11 mouse cellular contexts compared by ENCODE assay signal in the genomic region with DNA sequence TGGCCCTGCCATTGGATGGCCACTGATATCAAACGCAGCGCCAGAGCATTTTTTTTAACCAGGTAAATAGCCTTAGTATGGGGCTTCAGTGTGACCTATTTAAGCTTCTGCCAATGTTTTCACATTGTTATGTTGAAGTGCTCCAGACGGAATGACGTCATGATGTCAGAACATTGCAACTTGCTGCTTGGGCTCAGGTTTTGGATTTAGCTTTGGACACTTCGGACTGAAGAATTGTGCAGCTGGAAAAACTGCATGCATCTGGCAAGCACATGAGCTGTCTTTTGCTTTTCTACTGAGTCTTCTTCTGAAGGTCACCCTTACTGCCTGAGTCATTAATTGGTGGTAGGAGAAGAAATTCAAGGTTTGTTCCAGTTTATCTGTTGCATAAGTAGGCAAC. TPM values are rescaled to one million over a fixed set of nuclear protein-coding genes. Genes with fewer than 3 reads are reported as not detected.
A peak's percentile ranks its signal among the peaks of the same experiment; 100 is the strongest.
DNase-seq lines count a peak whose midpoint lies in the region; ATAC-seq lines count a peak whose summit lies in the region.
"Had no signal": no experiment of that assay in that cellular context is flagged by ENCODE, and none has a peak within 500 bp of the region (broad histone marks: within the 10 kb centered on the region; RNA-seq: fewer than 3 reads in every experiment).

No protein-coding gene starts in this region.

- peak; percentile 40 to 46 for DNase-seq in cerebellum, adult 18-20 months
- no peak for DNase-seq in cerebellum, postnatal 4 days (ENCODE audit: low spot score in 2 of 2)
- no peak for DNase-seq in lung, postnatal 25 days (ENCODE audit: low spot score)
- no peak for DNase-seq in hindbrain, embryonic 11.5 days (ENCODE audit: low spot score)
- DNase-seq in left cerebral cortex, adult 18-20 months (ENCODE audit: low spot score in 2 of 2): no peak
- DNase-seq: lung, postnatal 36 days had no signal

- no peak overlapping the region for H3K4me3 ChIP-seq in lung, embryonic 15.5 days
- peak overlapping the region; percentile 97 for H3K4me3 ChIP-seq in hindbrain, embryonic 11.5 days (ENCODE audit: low read depth, low read length)
- peak overlapping the region; percentile 97 for H3K4me3 ChIP-seq in neural tube, embryonic 13.5 days
- H3K4me3 ChIP-seq in intestine, embryonic 16.5 days (ENCODE audit: low read length): no peak overlapping the region
- H3K4me3 ChIP-seq: erythroblast, embryonic 14.5 days had no signal

- WGBS in lung, embryonic 15.5 days: 78% methylated on average over 5 of the region's 5 CpGs
- 92% methylated on average over 5 of the region's 5 CpGs for WGBS in hindbrain, embryonic 11.5 days
- 92% methylated on average over 5 of the region's 5 CpGs for WGBS in neural tube, embryonic 13.5 days
- WGBS in intestine, embryonic 16.5 days: 94% methylated on average over 5 of the region's 5 CpGs

- H3K27ac ChIP-seq in lung, embryonic 15.5 days: no peak overlapping the region
- no peak overlapping the region for H3K27ac ChIP-seq in hindbrain, embryonic 11.5 days (ENCODE audit: low read depth, low read length)
- no peak overlapping the region for H3K27ac ChIP-seq in neural tube, embryonic 13.5 days (replicated peaks)
- H3K27ac ChIP-seq in intestine, embryonic 16.5 days (ENCODE audit: low read length): no peak overlapping the region

- no peaks in the 10 kb centered on the region for H3K9me3 ChIP-seq in lung, embryonic 15.5 days
- H3K9me3 ChIP-seq in hindbrain, embryonic 11.5 days (ENCODE audit: control insufficient read depth, low read length): no peaks in the 10 kb centered on the region
- no peaks in the 10 kb centered on the region for H3K9me3 ChIP-seq in neural tube, embryonic 13.5 days
- H3K9me3 ChIP-seq in intestine, embryonic 16.5 days (ENCODE audit: control insufficient read depth, low read length): no peaks in the 10 kb centered on the region

- H3K4me1 ChIP-seq in lung, embryonic 15.5 days: peaks cover 27% of the 10 kb centered on the region
- no peaks in the 10 kb centered on the region for H3K4me1 ChIP-seq in hindbrain, embryonic 11.5 days (replicated peaks; ENCODE audit: control insufficient read depth, insufficient read depth, low read length)
- peaks cover 59% of the 10 kb centered on the region for H3K4me1 ChIP-seq in neural tube, embryonic 13.5 days (replicated peaks)
- peaks cover 9% of the 10 kb centered on the region for H3K4me1 ChIP-seq in intestine, embryonic 16.5 days (ENCODE audit: control insufficient read depth, insufficient read depth, low read length)

- no peak overlapping the region for H3K9ac ChIP-seq in lung, embryonic 15.5 days
- no peak overlapping the region for H3K9ac ChIP-seq in hindbrain, embryonic 11.5 days (ENCODE audit: low read depth, low read length)
- H3K9ac ChIP-seq in neural tube, embryonic 13.5 days: no peak overlapping the region
- H3K9ac ChIP-seq in intestine, embryonic 16.5 days (ENCODE audit: low read depth, low read length): no peak overlapping the region

- no peak for ATAC-seq in lung, embryonic 15.5 days (ENCODE audit: borderline replicate concordance, extremely low read depth, low FRiP score, low TSS enrichment)
- no peak for ATAC-seq in hindbrain, embryonic 11.5 days (ENCODE audit: low FRiP score)
- ATAC-seq in neural tube, embryonic 13.5 days (ENCODE audit: low read depth): no peak
- no peak for ATAC-seq in intestine, embryonic 16.5 days
- ATAC-seq: intestine, postnatal 0 days had no signal

- peak overlapping the region; percentile 26 for H3K4me2 ChIP-seq in lung, embryonic 15.5 days
- peak overlapping the region; percentile 29 for H3K4me2 ChIP-seq in hindbrain, embryonic 11.5 days (replicated peaks; ENCODE audit: low read depth, low read length)
- peak overlapping the region; percentile 73 for H3K4me2 ChIP-seq in neural tube, embryonic 13.5 days
- no peak overlapping the region for H3K4me2 ChIP-seq in intestine, embryonic 16.5 days (ENCODE audit: low read depth, low read length)

- peaks cover 15% of the 10 kb centered on the region; the same call in 1 of the 2 replicates for H3K36me3 ChIP-seq in lung, embryonic 15.5 days
- H3K36me3 ChIP-seq in hindbrain, embryonic 11.5 days (ENCODE audit: control insufficient read depth, insufficient read depth, low read length): no peaks in the 10 kb centered on the region
- H3K36me3 ChIP-seq in neural tube, embryonic 13.5 days: peaks cover 14% of the 10 kb centered on the region; the same call in 1 of the 2 replicates
- H3K36me3 ChIP-seq in intestine, embryonic 16.5 days (ENCODE audit: control insufficient read depth, insufficient read depth, low read length): no peaks in the 10 kb centered on the region

- H3K27me3 ChIP-seq in lung, embryonic 15.5 days: no peaks in the 10 kb centered on the region
- H3K27me3 ChIP-seq in hindbrain, embryonic 11.5 days (ENCODE audit: control insufficient read depth, insufficient read depth, low read length): no peaks in the 10 kb centered on the region
- no peaks in the 10 kb centered on the region for H3K27me3 ChIP-seq in neural tube, embryonic 13.5 days
- no peaks in the 10 kb centered on the region for H3K27me3 ChIP-seq in intestine, embryonic 16.5 days (replicated peaks; ENCODE audit: control insufficient read depth, insufficient read depth, low read length)

RNA-seq across cellular contexts. Expression of a gene that starts 3.3 kb away (rescaled TPM):
- polyA plus RNA-seq in lung, embryonic 15.5 days (2015; fragmentation: Nextera tagmentation; extraction: Ambion mirVana): 11.1 and 14.6 TPM in 2 replicates
- polyA plus RNA-seq in hindbrain, embryonic 11.5 days (2014; fragmentation: Nextera tagmentation; extraction: Ambion mirVana): 54.2 and 54.6 TPM in 2 replicates
- 16.8 and 20.1 TPM in 2 replicates for polyA plus RNA-seq in neural tube, embryonic 13.5 days (2015; fragmentation: Nextera tagmentation; extraction: Ambion mirVana)
- 5.7 and 7.1 TPM in 2 replicates for polyA plus RNA-seq in intestine, embryonic 16.5 days (2015; fragmentation: Nextera tagmentation; extraction: Ambion mirVana)
- total RNA-seq in left cerebral cortex, adult 18-20 months (2021): 10 to 100 TPM; 18.6 to 19.4 TPM

Comparison
In these comparisons a context has a peak if more than half of its experiments do, and no peak if none do; other contexts are left out.
1. DNase-seq: peak in cerebellum, adult 18-20 months (2 of 2); none in cerebellum, postnatal 4 days (0 of 2), lung, postnatal 25 days (single experiment), hindbrain, embryonic 11.5 days (single experiment) and left cerebral cortex, adult 18-20 months (0 of 2).
2. H3K4me3 ChIP-seq: peak in hindbrain, embryonic 11.5 days (single experiment) and neural tube, embryonic 13.5 days (single experiment); none in lung, embryonic 15.5 days (single experiment) and intestine, embryonic 16.5 days (single experiment).